Mouse (Mus musculus) lung, postnatal 36 days (tissue): ENCODE results near the gene Lrrc7.
"Not testable (repeated sequence)": the region's sequence is repeated elsewhere in the genome, so short reads cannot be mapped to it uniquely, and the experiment has no call there.

Source experiments
- DNase-seq: peaks from one replicate; pipeline ENCODE4 v3.0.0; 2022; ENCODE audit warnings: mixed read lengths

Lrrc7 gene

GRCm38 (mm10) chr3:158163127-158163526, 398.9 kb downstream of the Lrrc7 start:
- DNase-seq = no peak

- no peak for DNase-seq
Measured at GRCm38 (mm10) chr3:158161924-158162490, 400.0 kb downstream of the Lrrc7 start.

GRCm38 (mm10) chr3:158155515-158156286, 406.3 kb downstream of the Lrrc7 start:
- no peak for DNase-seq

- no peak for DNase-seq
Measured at GRCm38 (mm10) chr3:158154134-158154533, 407.9 kb downstream of the Lrrc7 start.

GRCm38 (mm10) chr3:158148998-158149397, 413.0 kb downstream of the Lrrc7 start:
- DNase-seq = no peak

- DNase-seq = no peak
Measured at GRCm38 (mm10) chr3:158140629-158141028, 421.4 kb downstream of the Lrrc7 start.

- DNase-seq = peak; percentile 67
Measured at GRCm38 (mm10) chr3:158137796-158138195, 424.2 kb downstream of the Lrrc7 start.

- DNase-seq = no peak
Measured at GRCm38 (mm10) chr3:158131672-158132071, 430.3 kb downstream of the Lrrc7 start.

GRCm38 (mm10) chr3:158131233-158131632, 430.8 kb downstream of the Lrrc7 start:
- DNase-seq = no peak

- DNase-seq = no peak
Measured at GRCm38 (mm10) chr3:158122899-158123298, 439.1 kb downstream of the Lrrc7 start.

- DNase-seq = no peak
Measured at GRCm38 (mm10) chr3:158105260-158105659, 456.8 kb downstream of the Lrrc7 start.

- no peak for DNase-seq
Measured at GRCm38 (mm10) chr3:158103467-158103866, 458.6 kb downstream of the Lrrc7 start.

GRCm38 (mm10) chr3:158102530-158102929, 459.5 kb downstream of the Lrrc7 start:
- DNase-seq = not testable (repeated sequence)

GRCm38 (mm10) chr3:158102043-158102442, 460.0 kb downstream of the Lrrc7 start:
- not testable (repeated sequence) for DNase-seq

- no peak for DNase-seq
Measured at GRCm38 (mm10) chr3:158093919-158094318, 468.1 kb downstream of the Lrrc7 start.

- DNase-seq = no peak
Measured at GRCm38 (mm10) chr3:158091601-158092000, 470.4 kb downstream of the Lrrc7 start.

GRCm38 (mm10) chr3:158077828-158078227, 484.2 kb downstream of the Lrrc7 start:
- no peak for DNase-seq

GRCm38 (mm10) chr3:158077380-158077772, 484.6 kb downstream of the Lrrc7 start:
- no peak for DNase-seq

- peak; percentile 21 for DNase-seq
Measured at GRCm38 (mm10) chr3:158076685-158077379, 485.2 kb downstream of the Lrrc7 start.

- DNase-seq = peak; percentile 81
Measured at GRCm38 (mm10) chr3:158075004-158075403, 487.0 kb downstream of the Lrrc7 start.

- no peak for DNase-seq
Measured at GRCm38 (mm10) chr3:158068613-158069263, 493.3 kb downstream of the Lrrc7 start.

- DNase-seq = no peak
Measured at GRCm38 (mm10) chr3:158067916-158068315, 494.1 kb downstream of the Lrrc7 start.

GRCm38 (mm10) chr3:158065256-158065655, 496.8 kb downstream of the Lrrc7 start:
- no peak for DNase-seq
